Mouse (Mus musculus): ENCODE data around the gene Vdr. TPM values are rescaled to one million over a fixed set of nuclear protein-coding genes. Genes with fewer than 3 reads are reported as not detected.

The Vdr gene
- polyA plus RNA-seq, 1 experiment from 2014 or later = 0.41 TPM

DNA sequence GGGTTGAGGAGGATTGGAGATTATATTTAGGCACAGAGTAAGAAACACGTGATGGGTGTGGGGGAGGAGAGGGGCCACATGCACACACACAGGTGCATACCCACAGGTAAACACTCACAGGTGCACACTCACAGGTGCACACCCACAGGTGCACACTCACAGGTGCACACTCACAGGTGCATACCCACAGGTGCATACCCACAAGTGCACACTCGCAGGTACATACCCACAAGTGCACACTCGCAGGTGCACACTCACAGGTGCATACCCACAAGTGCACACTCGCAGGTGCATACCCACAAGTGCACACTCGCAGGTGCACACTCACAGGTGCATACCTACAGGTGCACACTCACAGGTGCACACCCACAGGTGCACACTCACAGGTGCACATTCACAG lies 100.0 kb downstream of the Vdr start:
- no peaks in the 10 kb centered on the region for H3K27me3 ChIP-seq (replicated peaks)
- no peak overlapping the region for H3K27ac ChIP-seq
- H3K4me2 ChIP-seq (replicated peaks) = no peak overlapping the region
- no peak for ATAC-seq (ENCODE audit: low FRiP score, low read depth)
- H3K9me3 ChIP-seq = no peaks in the 10 kb centered on the region
- H3K4me1 ChIP-seq = peaks cover 31% of the 10 kb centered on the region
- H3K4me3 ChIP-seq = no peak overlapping the region
- H3K9ac ChIP-seq = no peak overlapping the region
- 96% methylated on average over 5 of the region's 5 CpGs for WGBS
- peaks cover 52% of the 10 kb centered on the region for H3K36me3 ChIP-seq

GRCm38 (mm10) chr15:97809942-97810341 lies 100.5 kb downstream of the Vdr start:
- 89% methylated on average over 5 of the region's 5 CpGs for WGBS
- no peak overlapping the region for H3K9ac ChIP-seq
- H3K27ac ChIP-seq = no peak overlapping the region
- peaks cover 31% of the 10 kb centered on the region for H3K4me1 ChIP-seq
- H3K4me3 ChIP-seq = no peak overlapping the region
- H3K27me3 ChIP-seq (replicated peaks) = no peaks in the 10 kb centered on the region
- ATAC-seq (ENCODE audit: low FRiP score, low read depth) = no peak
- no peak overlapping the region for H3K4me2 ChIP-seq (replicated peaks)
- peaks cover 55% of the 10 kb centered on the region for H3K36me3 ChIP-seq
- H3K9me3 ChIP-seq = no peaks in the 10 kb centered on the region

GRCm38 (mm10) chr15:97809206-97809605 lies 101.2 kb downstream of the Vdr start:
- Histone ChIP-seq H3K4me1 (peaks cover 25% of the 10 kb centered on the region), H3K27me3 (replicated peaks) (no peaks in the 10 kb centered on the region), H3K27ac (no peak overlapping the region), H3K4me3 (no peak overlapping the region), H3K36me3 (peaks cover 59% of the 10 kb centered on the region), H3K9me3 (no peaks in the 10 kb centered on the region), H3K4me2 (replicated peaks) (no peak overlapping the region), H3K9ac (no peak overlapping the region)
- ATAC-seq (ENCODE audit: low FRiP score, low read depth) = no peak
- 89% methylated on average over 14 of the region's 14 CpGs for WGBS

DNA sequence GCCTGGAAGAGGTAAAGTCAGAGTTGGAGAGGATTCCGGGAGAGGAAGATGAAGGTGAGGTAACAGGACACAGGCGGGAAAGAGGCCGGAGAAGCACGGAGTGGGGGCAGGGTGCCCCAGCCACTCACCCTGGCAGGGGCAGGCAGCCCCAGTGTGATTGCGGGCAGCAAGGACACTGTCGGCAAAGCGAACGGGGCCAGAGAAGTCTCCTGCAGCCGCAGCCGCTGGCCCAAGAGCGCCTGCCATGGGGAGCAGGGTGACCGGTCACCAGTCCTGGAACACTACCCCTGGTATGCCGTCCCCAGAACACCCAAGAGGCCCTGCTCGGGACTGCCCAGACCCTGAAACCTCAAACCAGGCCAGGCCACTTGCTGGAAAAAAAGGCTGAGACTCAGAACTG lies 101.9 kb downstream of the Vdr start:
- no peak for ATAC-seq (ENCODE audit: low FRiP score, low read depth)
- no peak overlapping the region for H3K4me2 ChIP-seq (replicated peaks)
- H3K4me1 ChIP-seq = peaks cover 18% of the 10 kb centered on the region
- H3K9me3 ChIP-seq = no peaks in the 10 kb centered on the region
- no peak overlapping the region for H3K9ac ChIP-seq
- H3K4me3 ChIP-seq = no peak overlapping the region
- H3K27ac ChIP-seq = no peak overlapping the region
- 88% methylated on average over 14 of the region's 14 CpGs for WGBS
- H3K27me3 ChIP-seq (replicated peaks) = no peaks in the 10 kb centered on the region
- H3K36me3 ChIP-seq = peaks cover 59% of the 10 kb centered on the region

DNA sequence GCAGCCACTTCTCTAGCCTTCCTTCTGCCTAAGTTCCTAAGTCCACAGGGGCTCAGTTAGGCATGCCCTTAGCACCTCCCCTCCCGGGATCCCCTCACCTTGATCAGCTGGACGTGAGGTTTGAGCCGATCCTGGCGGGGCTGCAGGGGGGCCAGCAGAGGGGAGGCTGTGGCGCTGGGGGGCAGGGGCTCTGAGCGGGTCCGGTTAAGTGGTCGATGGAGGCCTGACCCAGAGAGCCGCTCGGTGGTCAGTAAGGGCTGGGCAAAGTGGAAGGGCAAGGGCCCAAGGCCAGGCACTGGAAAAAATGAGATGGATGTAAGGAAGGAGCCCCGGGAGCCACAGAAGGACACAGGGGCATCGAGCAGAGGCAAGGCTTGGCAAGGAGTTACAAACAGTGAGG lies 102.6 kb downstream of the Vdr start:
- no peak overlapping the region for H3K4me2 ChIP-seq (replicated peaks)
- 82% methylated on average over 12 of the region's 12 CpGs for WGBS
- no peak overlapping the region for H3K9ac ChIP-seq
- H3K4me3 ChIP-seq = no peak overlapping the region
- no peak overlapping the region for H3K27ac ChIP-seq
- ATAC-seq (ENCODE audit: low FRiP score, low read depth) = no peak
- peaks cover 13% of the 10 kb centered on the region for H3K4me1 ChIP-seq
- H3K9me3 ChIP-seq = no peaks in the 10 kb centered on the region
- no peaks in the 10 kb centered on the region for H3K27me3 ChIP-seq (replicated peaks)
- peaks cover 59% of the 10 kb centered on the region for H3K36me3 ChIP-seq

Other genes with a start within 250 kb of the Vdr start
- 35.7 and 40.3 TPM in 2 replicates for gene Rpap3, start 204.8 kb downstream of the Vdr start, polyA plus RNA-seq (2016; fragmentation: Nextera tagmentation; extraction: Ambion mirVana)
- gene Endou, start 179.3 kb downstream of the Vdr start, polyA plus RNA-seq (2016; fragmentation: Nextera tagmentation; extraction: Ambion mirVana) = 0.23 and 0.45 TPM in 2 replicates
- gene Rapgef3, start 142.7 kb downstream of the Vdr start, polyA plus RNA-seq (2016; fragmentation: Nextera tagmentation; extraction: Ambion mirVana) = 10.8 and 11.9 TPM in 2 replicates
- gene Slc48a1, start 132.1 kb downstream of the Vdr start, polyA plus RNA-seq (2016; fragmentation: Nextera tagmentation; extraction: Ambion mirVana) = 41.4 and 44.9 TPM in 2 replicates
- 28.9 and 29.7 TPM in 2 replicates for gene Hdac7, start 66.1 kb downstream of the Vdr start, polyA plus RNA-seq (2016; fragmentation: Nextera tagmentation; extraction: Ambion mirVana)
- gene Tmem106c, start 53.6 kb upstream of the Vdr start, polyA plus RNA-seq (2016; fragmentation: Nextera tagmentation; extraction: Ambion mirVana) = 50.2 and 50.8 TPM in 2 replicates
- 182 and 193 TPM in 2 replicates for gene Col2a1, start 94.1 kb upstream of the Vdr start, polyA plus RNA-seq (2016; fragmentation: Nextera tagmentation; extraction: Ambion mirVana)
- gene Pfkm, start 182.0 kb upstream of the Vdr start, polyA plus RNA-seq (2016; fragmentation: Nextera tagmentation; extraction: Ambion mirVana) = 50.4 and 50.9 TPM in 2 replicates
- gene Senp1, start 183.1 kb upstream of the Vdr start, polyA plus RNA-seq (2016; fragmentation: Nextera tagmentation; extraction: Ambion mirVana) = 31.6 and 33.1 TPM in 2 replicates

All from neural tube, embryonic 12.5 days (tissue).